Mouse (Mus musculus) intestine, embryonic 14.5 days (tissue): ENCODE measurements around the gene Pxt1. TPM values are rescaled to one million over a fixed set of nuclear protein-coding genes. Genes with fewer than 3 reads are reported as not detected.

Source experiments
- ATAC-seq: fragments of 200-750 bp; cut with Nextera tagmentation; replicated peaks from 2 replicates; pipeline ENCODE4 v1.8.0; 2017; ENCODE audit warnings: low read depth, moderate number of reproducible peaks, moderate TSS enrichment, moderate library complexity; ENCODE audit not compliant: low FRiP score, low TSS enrichment
- DNase-seq: peaks from one replicate; pipeline ENCODE4 v3.0.0-alpha.2; 2018; ENCODE audit warnings: low spot score
- H3K27ac ChIP-seq: fragments of 300-500 bp; sonication (generic); 2 replicates; pipeline ENCODE4 v1.5.1; 2014; ENCODE audit warnings: low read depth, mild to moderate bottlenecking, control low read depth
- H3K27me3 ChIP-seq: fragments of 300-500 bp; sonication (generic); replicated peaks from 2 replicates; pipeline ENCODE4 v1.6.1; 2014; ENCODE audit warnings: low read length, control low read depth; ENCODE audit not compliant: control insufficient read depth, insufficient read depth
- H3K36me3 ChIP-seq: fragments of 300-500 bp; sonication (generic); 2 replicates; pipeline ENCODE4 v1.6.1; 2014; ENCODE audit warnings: low read length, control low read depth; ENCODE audit not compliant: control insufficient read depth, insufficient read depth
- H3K4me1 ChIP-seq: fragments of 300-500 bp; sonication (generic); replicated peaks from 2 replicates; pipeline ENCODE4 v1.6.1; 2014; ENCODE audit warnings: low read length, control low read depth, mixed read lengths; ENCODE audit not compliant: control insufficient read depth, insufficient read depth
- H3K4me2 ChIP-seq: fragments of 300-500 bp; sonication (generic); 2 replicates; pipeline ENCODE4 v1.6.1; 2014; ENCODE audit warnings: low read length
- H3K4me3 ChIP-seq: fragments of 300-500 bp; sonication (generic); 2 replicates; pipeline ENCODE4 v1.5.1; 2014; ENCODE audit warnings: low read depth, low read length, control low read depth, mixed read lengths
- H3K9ac ChIP-seq: fragments of 300-500 bp; sonication (generic); 2 replicates; pipeline ENCODE4 v1.6.1; 2014; ENCODE audit warnings: mild to moderate bottlenecking, low read length
- H3K9me3 ChIP-seq: fragments of 300-500 bp; sonication (generic); 2 replicates; pipeline ENCODE4 v1.6.1; 2016; ENCODE audit warnings: low read length, control low read depth; ENCODE audit not compliant: control insufficient read depth
- WGBS: fragments of 180-500 bp; shearing (Covaris S2); extraction: QIAGEN DNeasy Blood & Tissue Kit; methylation state at CpG from one replicate; pipeline ENCODE4 v1.1.7; 2014; 5-methylcytosine and 5-hydroxymethylcytosine counted together
- polyA plus RNA-seq: library from polyadenylated mRNA; unstranded; fragments of >200 nt; fragmentation: Nextera tagmentation; extraction: Ambion mirVana; gene quantifications from 2 replicates; pipeline ENCODE4 v1.2.1, GENCODE M21; 2014

Pxt1 gene
- polyA plus RNA-seq, 1 experiment from 2014 or later, result not detected

DNA sequence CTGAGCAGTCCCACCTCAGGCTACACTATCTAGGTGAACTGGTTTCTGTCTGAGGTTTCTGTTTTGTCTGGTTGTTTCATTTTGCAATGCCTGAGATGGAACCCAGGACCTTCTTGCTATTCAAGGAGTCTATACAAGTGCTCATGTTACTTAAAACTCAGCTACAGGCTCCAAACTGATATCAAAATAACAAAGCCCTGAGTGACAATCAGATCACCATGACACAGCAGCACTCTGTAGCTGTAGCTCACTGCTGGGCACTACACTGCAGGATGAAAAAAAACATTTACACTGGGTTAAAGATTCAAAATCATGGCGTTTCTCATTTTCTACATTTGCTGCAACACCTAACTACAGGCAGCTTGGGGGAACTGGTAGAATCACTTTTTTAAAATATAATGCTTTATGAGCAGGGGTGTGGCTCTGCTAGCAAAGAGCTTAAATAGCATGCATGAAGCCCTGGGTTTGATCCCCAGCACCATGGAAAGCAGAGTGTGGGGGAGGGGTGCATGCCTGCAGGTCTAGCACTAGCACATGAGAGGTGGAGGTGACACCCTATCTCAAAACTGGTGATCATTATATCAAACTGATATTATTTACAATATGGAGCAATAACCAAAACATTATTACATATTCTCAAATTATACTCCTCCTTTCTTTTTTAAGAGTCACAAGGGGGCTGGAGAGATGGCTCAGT is 41.2 kb upstream of the Pxt1 start:
- H3K4me1 ChIP-seq, result 0 out of 2 replicates have a peak, but pooled peaks cover 3% of the 10 kb centered on the region
- no peaks in the 10 kb centered on the region for H3K27me3 ChIP-seq
- 89% methylated on average over 1 of the region's 1 CpGs for WGBS
- no peak overlapping the region for H3K4me2 ChIP-seq
- H3K9me3 ChIP-seq, result no peaks in the 10 kb centered on the region
- no peak for ATAC-seq
- H3K36me3 ChIP-seq, result peaks cover 90% of the 10 kb centered on the region
- no peak overlapping the region for H3K27ac ChIP-seq
- H3K4me3 ChIP-seq, result no peak overlapping the region
- no peak overlapping the region for H3K9ac ChIP-seq
- no peak for DNase-seq

GRCm38 (mm10) chr17:28982591-28982990 is 39.0 kb upstream of the Pxt1 start:
- DNase-seq, result no peak
- Histone ChIP-seq H3K4me1 (0 out of 2 replicates have a peak, but pooled peaks cover 3% of the 10 kb centered on the region), H3K27me3 (no peaks in the 10 kb centered on the region), H3K4me3 (no peak overlapping the region), H3K9me3 (no peaks in the 10 kb centered on the region), H3K4me2 (no peak overlapping the region), H3K36me3 (peaks cover 90% of the 10 kb centered on the region), H3K27ac (no peak overlapping the region), H3K9ac (no peak overlapping the region)
- ATAC-seq, result no peak
- WGBS, result 14% methylated on average over 4 of the region's 4 CpGs

- ATAC-seq (no peak), DNase-seq (no peak)
- Histone ChIP-seq H3K27ac (no peak overlapping the region), H3K27me3 (no peaks in the 10 kb centered on the region), H3K4me3 (no peak overlapping the region), H3K9ac (no peak overlapping the region), H3K36me3 (peaks cover 90% of the 10 kb centered on the region), H3K9me3 (no peaks in the 10 kb centered on the region), H3K4me1 (0 out of 2 replicates have a peak, but pooled peaks cover 3% of the 10 kb centered on the region), H3K4me2 (no peak overlapping the region)
- 76% methylated on average over 4 of the region's 4 CpGs for WGBS
Measured at GRCm38 (mm10) chr17:28981081-28981480, 37.4 kb upstream of the Pxt1 start.

GRCm38 (mm10) chr17:28979091-28979490 is 35.5 kb upstream of the Pxt1 start:
- H3K9me3 ChIP-seq, result no peaks in the 10 kb centered on the region
- peaks cover 94% of the 10 kb centered on the region for H3K36me3 ChIP-seq
- no peak for ATAC-seq
- 96% methylated on average over 4 of the region's 4 CpGs for WGBS
- H3K4me2 ChIP-seq, result no peak overlapping the region
- H3K27me3 ChIP-seq, result no peaks in the 10 kb centered on the region
- H3K4me3 ChIP-seq, result no peak overlapping the region
- no peak overlapping the region for H3K27ac ChIP-seq
- H3K9ac ChIP-seq, result no peak overlapping the region
- no peak for DNase-seq
- 0 out of 2 replicates have a peak, but pooled peaks cover 3% of the 10 kb centered on the region for H3K4me1 ChIP-seq

DNA sequence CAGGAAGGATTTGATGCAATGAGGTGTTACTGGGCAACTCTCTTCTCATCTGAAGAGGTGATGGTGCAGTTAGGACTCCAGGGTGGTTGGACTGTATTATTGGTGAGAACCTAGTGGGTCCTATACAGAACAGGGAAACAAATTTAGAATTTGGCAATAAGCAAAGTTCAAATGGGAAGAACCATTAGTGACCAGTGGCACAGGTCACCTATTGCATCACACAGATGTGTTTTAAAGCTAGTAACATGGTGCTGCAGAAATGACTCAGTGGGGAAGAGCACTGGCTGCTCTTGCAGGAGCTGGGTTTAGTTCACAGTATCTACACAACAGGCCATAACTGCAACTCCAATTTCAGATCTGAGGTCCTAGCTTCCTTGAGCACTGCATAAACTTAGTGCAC is 26.5 kb upstream of the Pxt1 start:
- Histone ChIP-seq H3K9ac (no peak overlapping the region), H3K9me3 (no peaks in the 10 kb centered on the region), H3K4me2 (no peak overlapping the region), H3K4me1 (no peaks in the 10 kb centered on the region), H3K36me3 (peaks cover 96% of the 10 kb centered on the region), H3K4me3 (no peak overlapping the region), H3K27ac (no peak overlapping the region), H3K27me3 (no peaks in the 10 kb centered on the region)
- DNase-seq (no peak), ATAC-seq (no peak)

DNA sequence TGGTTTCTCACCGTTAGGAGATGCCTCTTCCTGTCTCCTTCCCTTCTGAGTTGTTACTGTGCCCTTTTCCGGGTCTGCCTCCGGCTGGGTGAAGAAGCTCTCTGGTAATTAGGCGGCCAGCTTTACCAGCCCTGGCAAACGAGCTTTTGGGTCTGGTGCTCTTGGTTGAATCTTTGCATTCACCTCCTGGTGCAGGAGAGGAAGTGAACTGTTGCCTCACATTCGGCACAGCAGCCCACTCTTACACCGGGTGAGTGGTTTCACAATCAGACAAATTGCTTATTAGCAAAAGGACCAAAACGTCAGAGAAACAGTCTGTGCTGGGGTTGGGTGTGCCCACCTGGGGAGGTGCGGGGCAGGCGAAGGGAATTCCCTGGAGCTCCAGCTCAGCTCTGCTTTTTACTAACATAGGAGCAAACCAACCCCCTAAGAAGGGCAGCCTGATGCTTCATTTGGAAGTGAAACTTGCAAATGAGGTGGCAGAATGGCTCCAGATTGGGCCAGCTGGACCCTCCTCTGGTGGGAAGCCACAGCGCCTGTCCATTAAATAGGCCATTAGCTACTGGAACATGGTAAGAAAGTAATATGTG is 23.5 kb upstream of the Pxt1 start:
- H3K4me1 ChIP-seq, result no peaks in the 10 kb centered on the region
- ATAC-seq (no peak), DNase-seq (no peak)
- no peaks in the 10 kb centered on the region for H3K27me3 ChIP-seq
- no peaks in the 10 kb centered on the region for H3K9me3 ChIP-seq
- H3K9ac ChIP-seq, result no peak overlapping the region
- no peak overlapping the region for H3K4me2 ChIP-seq
- peaks cover 96% of the 10 kb centered on the region for H3K36me3 ChIP-seq
- 80% methylated on average over 11 of the region's 11 CpGs for WGBS
- no peak overlapping the region for H3K27ac ChIP-seq
- H3K4me3 ChIP-seq, result no peak overlapping the region

GRCm38 (mm10) chr17:28961596-28961995 is 18.0 kb upstream of the Pxt1 start:
- Histone ChIP-seq H3K27me3 (no peaks in the 10 kb centered on the region), H3K4me3 (no peak overlapping the region), H3K27ac (no peak overlapping the region), H3K36me3 (peaks cover 66% of the 10 kb centered on the region), H3K4me2 (no peak overlapping the region), H3K9ac (no peak overlapping the region), H3K4me1 (no peaks in the 10 kb centered on the region), H3K9me3 (no peaks in the 10 kb centered on the region)
- 85% methylated on average over 10 of the region's 10 CpGs for WGBS
- ATAC-seq, result no peak
- DNase-seq, result no peak

GRCm38 (mm10) chr17:28960597-28960996 is 17.0 kb upstream of the Pxt1 start:
- Histone ChIP-seq H3K4me3 (no peak overlapping the region), H3K4me2 (no peak overlapping the region), H3K9me3 (no peaks in the 10 kb centered on the region), H3K27me3 (no peaks in the 10 kb centered on the region), H3K4me1 (no peaks in the 10 kb centered on the region), H3K27ac (no peak overlapping the region), H3K9ac (no peak overlapping the region), H3K36me3 (peaks cover 57% of the 10 kb centered on the region)
- ATAC-seq (no peak), DNase-seq (no peak)
- 55% methylated on average over 10 of the region's 10 CpGs for WGBS

DNA sequence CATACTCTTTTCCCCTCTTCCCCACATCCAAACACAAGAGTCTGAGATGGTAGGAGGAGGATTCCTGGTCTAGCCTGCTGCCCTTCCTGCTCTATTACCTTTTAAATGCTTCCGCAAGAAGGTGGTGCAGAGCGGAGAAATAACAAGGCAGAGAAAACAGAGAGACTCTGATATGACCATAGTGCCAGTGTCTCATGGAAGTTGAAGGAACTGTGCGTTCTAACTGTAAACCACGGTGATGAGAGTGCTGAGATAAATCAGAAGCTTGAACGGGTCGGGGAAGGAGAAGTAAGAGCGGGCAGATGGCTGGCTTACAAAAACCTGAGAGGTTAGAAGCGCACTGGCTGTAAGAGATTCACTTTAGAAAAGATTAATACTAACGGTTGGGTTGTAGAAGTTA is 10.8 kb upstream of the Pxt1 start:
- ATAC-seq, result no peak
- H3K9ac ChIP-seq, result no peak overlapping the region
- H3K4me2 ChIP-seq, result no peak overlapping the region
- 94% methylated on average over 9 of the region's 9 CpGs for WGBS
- H3K4me1 ChIP-seq, result peaks cover 14% of the 10 kb centered on the region
- H3K4me3 ChIP-seq, result no peak overlapping the region
- H3K27me3 ChIP-seq, result no peaks in the 10 kb centered on the region
- no peak for DNase-seq
- peaks cover 8% of the 10 kb centered on the region; the same call in 1 of the 2 replicates for H3K36me3 ChIP-seq
- H3K9me3 ChIP-seq, result no peaks in the 10 kb centered on the region
- H3K27ac ChIP-seq, result no peak overlapping the region
